Mouse (Mus musculus) A20 (cell line): ENCODE results near the gene Kcnab2.

Experiments
- DNase-seq: peaks from one replicate; pipeline ENCODE4 v3.0.0-alpha.2; 2011; ENCODE audit warnings: low read depth, low spot score

Gene Kcnab2

DNA sequence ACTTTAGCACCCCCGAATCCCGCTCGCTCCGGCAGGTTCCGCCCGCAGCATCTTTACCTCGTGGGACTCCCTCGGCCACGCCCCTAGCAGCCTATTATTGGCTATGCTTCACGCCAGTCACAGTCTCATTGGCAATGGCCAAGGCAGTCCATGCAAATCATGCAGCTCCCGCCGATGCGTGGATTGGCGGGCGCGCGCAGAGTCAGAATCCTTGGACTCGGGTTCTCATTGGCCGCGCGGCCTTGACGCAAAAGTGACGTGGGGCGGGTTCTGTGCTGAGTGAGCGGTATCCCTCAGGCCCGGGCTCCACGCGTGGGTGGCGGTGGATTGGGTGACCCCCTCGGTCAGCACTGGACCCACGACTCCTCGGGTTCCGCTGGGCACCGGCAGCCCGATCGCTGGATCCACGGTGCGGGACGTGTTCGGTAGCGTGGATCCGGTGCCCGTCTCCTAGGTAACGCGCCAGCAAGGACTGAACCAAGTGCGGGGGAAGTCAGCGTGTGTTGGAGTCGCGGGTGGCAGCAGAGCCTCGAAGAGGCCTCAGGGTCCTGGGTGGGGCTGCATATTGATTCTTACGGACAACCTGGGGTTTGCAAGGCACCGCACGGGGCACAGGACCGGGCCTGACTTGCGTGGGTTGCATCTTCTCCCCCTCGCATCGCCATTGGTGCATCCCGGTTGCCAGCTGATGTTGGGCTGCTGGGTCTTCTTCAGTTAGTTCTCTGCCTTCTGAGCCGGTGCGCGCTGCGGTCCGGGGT lies at the start of gene Kcnab2:
TSS of gene Kcnab2 (minus strand) at position 406 of the 758 bp plus-strand sequence.
- no peak for DNase-seq

GRCm38 (mm10) chr4:152520083-152520482 lies 42.4 kb upstream of the Kcnab2 start:
- DNase-seq = no peak

DNA sequence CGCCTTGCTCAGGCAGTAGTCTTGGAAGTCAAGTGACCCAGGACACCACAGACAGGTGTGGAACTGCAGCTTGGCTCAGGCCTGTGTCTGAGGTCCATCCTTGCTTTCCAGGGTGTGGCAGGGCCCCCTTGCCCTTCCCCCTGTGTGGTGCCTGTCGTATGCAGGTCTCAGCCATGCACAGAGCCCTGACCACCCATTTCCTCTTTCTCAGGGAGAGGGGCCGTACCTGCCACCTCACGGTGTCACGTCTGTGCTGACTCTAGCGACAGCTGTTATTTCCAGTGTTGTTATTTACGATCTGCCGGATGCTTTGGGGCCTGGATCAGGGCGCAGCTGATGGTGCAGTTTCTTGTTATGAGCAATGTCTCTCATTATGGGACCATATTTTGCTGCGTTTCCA lies 41.4 kb upstream of the Kcnab2 start:
- DNase-seq = no peak

- DNase-seq = no peak
These were observed 37.2 kb upstream of the Kcnab2 start for GRCm38 (mm10) chr4:152514884-152515283.

DNA sequence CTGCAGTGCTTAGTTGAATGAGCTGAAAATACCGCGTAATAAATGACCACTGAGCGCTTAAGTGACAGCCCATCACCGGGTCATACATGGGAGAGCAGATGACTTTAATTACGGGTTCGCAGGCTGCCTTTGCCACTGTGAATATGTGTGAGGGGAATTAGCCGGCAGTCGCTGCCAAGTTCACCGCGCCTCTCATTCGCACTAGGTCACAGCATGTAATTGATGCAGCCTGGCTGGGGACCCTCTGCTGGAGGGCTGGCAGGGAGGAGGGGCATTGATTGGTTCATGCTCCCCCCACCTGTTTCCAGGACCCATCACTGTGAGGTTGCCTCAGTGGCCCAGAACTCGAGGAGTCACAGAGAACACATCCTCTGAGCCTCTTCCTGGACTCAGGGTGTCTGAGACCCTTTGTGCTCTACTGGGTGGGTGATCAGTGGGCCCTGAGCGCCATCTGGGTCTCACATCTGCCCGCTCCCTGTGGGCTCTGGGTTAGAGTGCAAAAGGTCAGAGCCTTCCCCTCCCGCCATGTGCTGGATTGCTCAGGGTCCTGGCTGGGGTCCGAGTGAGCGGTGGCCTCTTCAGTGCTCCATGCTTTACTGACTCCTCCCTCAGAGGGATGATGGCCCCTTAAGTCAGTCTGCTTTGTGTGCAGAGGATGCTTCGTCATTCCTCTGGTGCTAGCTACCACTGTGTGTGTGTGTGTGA lies 34.7 kb upstream of the Kcnab2 start:
- DNase-seq = no peak

GRCm38 (mm10) chr4:152494360-152494879 lies 16.7 kb upstream of the Kcnab2 start:
- DNase-seq = no peak

DNA sequence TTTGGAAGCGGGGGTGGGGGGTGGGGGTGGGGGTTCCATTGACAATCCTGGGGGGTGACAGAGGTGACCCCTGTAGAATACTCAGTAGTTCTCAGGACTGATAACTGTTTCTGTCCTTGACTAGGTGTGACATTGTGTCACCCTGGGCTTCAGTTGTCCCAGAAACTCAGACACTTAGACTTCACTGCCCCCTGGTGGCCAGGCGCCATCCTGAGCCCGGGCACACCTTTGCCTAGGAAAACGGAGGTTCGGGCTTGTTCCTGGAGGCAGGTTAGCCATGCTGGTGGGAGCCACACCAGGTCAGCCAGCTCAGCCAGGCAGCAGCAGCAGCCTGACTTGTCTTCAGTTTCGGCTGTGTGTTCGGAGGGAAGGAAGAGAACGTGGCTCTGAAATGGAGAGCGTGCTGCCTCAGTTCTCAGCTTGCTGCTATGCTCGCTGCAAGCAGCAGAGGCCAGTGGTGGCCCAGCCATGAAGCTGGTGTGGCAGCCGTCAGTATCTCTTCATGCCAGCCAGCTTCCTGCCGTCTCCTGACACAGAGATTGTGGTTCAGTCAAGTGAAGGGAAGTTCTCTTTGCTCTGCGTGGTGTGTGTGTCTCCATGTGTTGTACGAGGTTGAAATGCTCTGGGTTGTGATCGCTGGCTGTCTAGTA lies 13.7 kb upstream of the Kcnab2 start:
- DNase-seq = no peak

- no peak for DNase-seq
These were observed 12.6 kb upstream of the Kcnab2 start for GRCm38 (mm10) chr4:152490311-152490710.

GRCm38 (mm10) chr4:152488046-152488445 lies 10.4 kb upstream of the Kcnab2 start:
- no peak for DNase-seq

- no peak for DNase-seq
These were observed 2.8 kb upstream of the Kcnab2 start for GRCm38 (mm10) chr4:152480426-152480825.

DNA sequence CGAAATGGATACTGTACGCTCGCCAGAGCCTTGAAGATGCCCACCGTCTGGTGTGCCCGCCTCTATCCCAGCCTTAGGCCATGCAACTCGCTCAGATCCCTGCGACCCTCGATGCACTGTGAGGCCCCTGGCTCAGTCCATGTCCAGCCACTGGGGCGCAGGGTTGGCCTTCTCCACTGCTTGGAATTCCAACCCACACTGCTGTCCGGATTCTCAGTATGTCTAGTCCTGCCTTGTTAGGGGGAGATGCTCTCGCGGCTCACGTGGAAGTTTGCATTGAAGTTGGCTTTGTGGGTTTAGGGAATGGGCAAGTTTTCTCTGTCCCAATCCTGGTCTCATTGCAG lies 525 bp upstream of the Kcnab2 start:
- no peak for DNase-seq

DNA sequence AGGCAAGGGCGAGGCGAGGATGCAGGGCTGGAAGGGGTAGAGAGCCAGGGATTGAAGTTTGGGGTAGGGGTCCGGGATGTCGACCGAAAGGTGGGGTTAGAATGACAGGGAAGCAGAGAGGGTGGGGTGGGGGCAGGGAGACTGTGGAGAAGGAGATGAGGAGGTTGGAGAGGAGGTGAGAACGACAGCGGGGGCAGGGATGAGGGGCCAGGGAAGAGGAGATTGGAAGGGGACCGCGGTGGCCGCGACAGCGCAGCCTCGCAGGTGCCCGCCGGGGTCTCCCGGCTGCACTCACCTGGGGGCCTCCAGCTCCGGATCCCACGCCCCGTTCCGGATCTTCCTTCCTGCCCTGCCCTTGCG lies 585 bp downstream of the Kcnab2 start:
- DNase-seq = no peak

DNA sequence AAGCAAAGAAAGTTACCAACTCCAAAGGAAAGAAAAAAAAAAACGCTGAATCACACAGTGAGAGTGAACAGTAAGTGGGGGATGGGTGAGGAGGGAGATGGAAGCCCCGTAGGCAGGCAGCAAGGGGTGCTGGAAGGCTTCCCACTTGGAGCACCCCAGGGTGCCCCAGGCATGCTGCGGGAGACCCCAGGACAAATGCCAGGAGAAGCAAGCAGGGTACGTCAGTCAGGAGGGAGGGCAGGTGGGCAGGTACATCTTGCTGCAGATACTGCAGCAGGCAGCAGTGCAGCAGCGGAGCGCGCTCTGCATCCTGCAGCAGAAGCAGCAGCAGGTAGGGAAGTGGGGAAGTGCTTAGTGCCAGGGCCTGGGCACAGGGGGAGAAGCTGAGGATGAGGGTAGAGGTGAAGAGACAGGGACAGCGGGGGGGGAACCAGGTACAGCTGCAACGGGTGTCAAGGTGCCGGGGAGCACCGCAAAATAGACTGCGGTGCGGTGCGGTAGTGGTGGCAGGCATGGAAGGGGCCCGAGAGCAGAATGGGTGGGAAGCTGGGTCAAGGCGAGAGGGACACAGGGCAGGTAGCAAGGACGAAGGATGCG lies 1.1 kb downstream of the Kcnab2 start, which contains the start of gene Nphp4:
TSS of gene Nphp4 (plus strand) at position 280 of the 597 bp plus-strand sequence.
- DNase-seq = no peak

- DNase-seq = no peak
These were observed 1.7 kb downstream of the Kcnab2 start for GRCm38 (mm10) chr4:152475941-152476340.

- no peak for DNase-seq
These were observed 9.7 kb downstream of the Kcnab2 start for GRCm38 (mm10) chr4:152467951-152468350.

GRCm38 (mm10) chr4:152466601-152467000 lies 11.1 kb downstream of the Kcnab2 start:
- no peak for DNase-seq

- no peak for DNase-seq
These were observed 12.6 kb downstream of the Kcnab2 start for GRCm38 (mm10) chr4:152465116-152465515.

DNA sequence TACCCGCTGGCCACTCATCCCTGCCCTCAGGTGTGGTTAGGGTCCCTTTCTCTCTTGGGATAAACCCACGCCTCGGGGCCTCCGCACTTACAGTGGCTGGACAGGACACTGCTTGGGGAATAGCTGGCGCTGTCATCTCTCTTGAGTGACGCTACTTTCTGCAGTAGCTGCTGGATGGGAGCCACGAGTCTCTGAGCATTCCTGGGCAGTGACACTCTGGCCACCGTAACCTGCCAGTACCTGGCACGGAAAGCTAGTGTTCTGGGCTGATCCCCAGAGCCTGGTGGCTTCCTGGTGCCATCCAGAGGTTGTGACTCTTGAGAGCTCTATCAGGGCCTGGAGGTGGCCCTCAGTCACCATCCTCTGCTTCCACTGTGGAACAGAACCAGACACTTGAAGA lies 14.5 kb downstream of the Kcnab2 start:
- DNase-seq = no peak

GRCm38 (mm10) chr4:152462516-152462915 lies 15.2 kb downstream of the Kcnab2 start:
- no peak for DNase-seq

- DNase-seq = no peak
These were observed 20.0 kb downstream of the Kcnab2 start for GRCm38 (mm10) chr4:152457673-152458072.

DNA sequence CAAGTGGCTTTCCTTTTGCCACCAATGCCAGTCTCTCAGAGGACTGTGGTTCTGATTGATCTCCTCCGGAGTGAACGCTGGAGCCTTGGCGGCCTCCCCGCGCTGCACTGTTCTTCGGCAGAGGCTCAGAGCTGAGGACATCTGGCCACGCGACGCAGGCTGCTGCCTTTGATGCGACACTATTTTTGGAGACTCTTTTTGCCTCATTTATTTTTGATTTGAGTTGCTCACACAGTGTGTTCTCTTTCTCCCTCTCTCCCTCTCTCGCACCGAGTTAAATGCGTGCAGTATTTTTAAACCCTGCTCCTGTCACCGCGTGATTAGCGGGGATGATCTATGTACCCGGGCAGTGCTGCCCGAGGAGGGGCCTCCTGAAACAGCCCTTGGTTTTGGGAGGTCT lies 21.1 kb downstream of the Kcnab2 start:
- no peak for DNase-seq

DNA sequence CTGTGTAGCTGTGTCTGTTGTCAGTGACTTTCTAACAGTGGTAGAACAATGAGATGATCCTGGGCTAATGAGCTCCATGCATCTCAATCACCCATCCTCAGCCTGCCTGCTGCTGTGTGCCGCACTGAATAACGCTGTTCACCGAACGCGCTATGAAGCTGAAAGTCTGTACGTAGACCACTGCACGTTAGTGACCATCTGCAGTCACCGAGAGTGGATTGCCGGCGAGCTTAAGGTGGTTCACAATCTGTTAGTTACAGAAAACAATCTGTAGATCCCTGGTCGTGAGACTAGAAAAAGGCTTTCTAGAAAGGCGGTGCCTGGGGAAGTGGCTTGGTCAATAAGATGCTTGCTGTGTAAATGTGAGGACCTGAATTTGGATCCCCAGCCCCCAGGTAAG lies 23.5 kb downstream of the Kcnab2 start:
- no peak for DNase-seq
